Mouse (Mus musculus) G1E (cell line): ENCODE results near the gene Olfr711.
"Not testable (repeated sequence)": the region's sequence is repeated elsewhere in the genome, so short reads cannot be mapped to it uniquely, and the experiment has no call there.

Experiments used
- CTCF ChIP-seq: IDR thresholded peaks from 2 replicates; pipeline ENCODE4 v1.5.1; 2012; ENCODE audit warnings: low read depth, low read length, inconsistent platforms, mixed read lengths
- GATA1 ChIP-seq: IDR thresholded peaks from 2 replicates; pipeline ENCODE4 v1.6.1; 2012; ENCODE audit warnings: borderline replicate concordance, low read length, inconsistent platforms, mixed read lengths
- POLR2AphosphoS5 ChIP-seq: IDR thresholded peaks from 2 replicates; pipeline ENCODE4 v1.6.1; 2012; ENCODE audit warnings: low read depth, low read length, inconsistent platforms; ENCODE audit not compliant: insufficient replicate concordance

DNA sequence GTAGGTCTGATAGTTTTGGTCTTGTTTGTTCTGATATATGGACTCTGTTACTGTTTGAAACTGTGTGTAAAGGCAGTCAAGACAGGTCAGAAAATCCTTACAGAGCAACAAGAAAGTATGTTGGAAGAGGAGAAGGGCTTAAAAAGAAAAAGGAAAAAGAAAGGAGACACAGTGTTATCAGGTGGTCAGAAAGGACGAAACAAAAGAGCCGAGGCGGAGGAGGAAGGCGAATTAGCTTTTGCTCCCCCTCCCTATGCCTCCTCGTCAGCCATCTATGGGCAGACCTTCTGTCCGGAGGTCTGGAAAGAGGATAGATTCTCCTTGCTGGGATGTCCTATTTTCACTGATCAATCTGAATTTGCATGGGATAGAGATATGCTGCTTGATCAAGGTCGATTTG is 54.3 kb downstream of the Olfr711 start:
- not testable (repeated sequence) for TF ChIP-seq POLR2AphosphoS5, CTCF, GATA1
